Mouse (Mus musculus): ENCODE measurements at regions not wholly inside any gene's neighbourhood (a gene's known extent, or its start where the extent isn't known, plus 50 kb on each side); places are given as distances from the start of the nearest gene placed in this dataset.

DNA sequence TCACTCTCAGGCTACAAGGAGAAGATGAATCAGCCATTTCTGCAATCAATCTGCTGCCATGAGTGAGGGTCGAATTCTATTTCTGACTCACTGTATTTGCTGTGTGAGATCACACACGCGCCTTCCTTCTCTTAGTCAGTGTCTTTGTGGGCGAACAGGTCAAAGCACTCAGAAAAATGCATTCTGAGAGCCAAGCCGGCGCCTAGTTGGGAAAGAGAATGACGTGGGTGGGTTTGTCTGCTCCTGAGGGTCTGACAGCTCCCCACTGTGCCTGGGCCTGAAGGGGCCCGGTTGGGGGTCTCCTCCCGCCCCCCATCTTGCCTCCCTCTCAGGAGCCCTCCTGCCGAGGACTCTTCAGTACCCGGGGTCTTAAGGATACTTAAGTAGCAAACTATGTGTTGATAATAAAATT, 143.3 kb upstream of the Mvb12b start:
- Histone ChIP-seq H3K4me1 (ENCODE audit: control insufficient read depth, insufficient read depth, low read length) (0 out of 2 replicates have a peak, but pooled peaks cover 6% of the 10 kb centered on the region), H3K27ac (replicated peaks; ENCODE audit: low read depth, low read length) (no peak overlapping the region)
- 17% methylated on average over 10 of the region's 11 CpGs for WGBS

DNA sequence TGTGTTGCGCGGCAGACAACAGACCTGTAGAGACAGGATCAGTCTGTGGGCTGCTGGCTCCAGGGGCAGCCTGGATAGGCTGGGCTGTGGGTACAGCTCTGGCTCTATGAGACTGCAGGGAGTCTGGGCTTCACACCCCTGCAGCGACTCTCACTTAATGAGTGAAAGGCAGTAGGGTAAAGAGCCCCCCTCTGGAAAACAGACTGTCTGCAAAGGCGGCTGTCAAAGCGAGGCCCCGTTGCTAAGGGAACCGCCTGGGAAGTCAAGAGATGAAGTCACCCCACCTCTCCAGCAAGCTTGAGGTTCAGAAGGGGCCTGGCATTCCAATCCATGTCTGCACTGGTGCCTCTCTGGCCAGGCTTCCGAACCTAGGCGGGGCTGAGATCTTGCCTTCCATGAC, 139.7 kb upstream of the Mvb12b start:
- Histone ChIP-seq H3K4me3 (ENCODE audit: low read depth, low read length) (no peak overlapping the region), H3K9ac (ENCODE audit: low read depth, low read length) (no peak overlapping the region), H3K36me3 (ENCODE audit: control insufficient read depth, insufficient read depth, low read length) (no peaks in the 10 kb centered on the region), H3K27me3 (replicated peaks; ENCODE audit: control insufficient read depth, insufficient read depth, low read length) (no peaks in the 10 kb centered on the region), H3K9me3 (ENCODE audit: control insufficient read depth, low read length) (no peaks in the 10 kb centered on the region), H3K4me2 (ENCODE audit: low read depth, low read length) (no peak overlapping the region), H3K4me1 (ENCODE audit: control insufficient read depth, insufficient read depth, low read length) (0 out of 2 replicates have a peak, but pooled peaks cover 6% of the 10 kb centered on the region), H3K27ac (replicated peaks; ENCODE audit: low read depth, low read length) (no peak overlapping the region)
- ATAC-seq (ENCODE audit: low read depth), result peak; percentile 71
- WGBS, result 37% methylated on average over 9 of the region's 9 CpGs
- peak; percentile 62 for DNase-seq (ENCODE audit: low spot score)

More for the DNA sequence above, 143.3 kb upstream of the Mvb12b start:
- no peak for DNase-seq (ENCODE audit: low spot score)
- H3K9me3 ChIP-seq (ENCODE audit: control insufficient read depth, low read length), result no peaks in the 10 kb centered on the region
- H3K36me3 ChIP-seq (ENCODE audit: control insufficient read depth, insufficient read depth, low read length), result no peaks in the 10 kb centered on the region
- no peak for ATAC-seq (ENCODE audit: low read depth)
- H3K9ac ChIP-seq (ENCODE audit: low read depth, low read length), result no peak overlapping the region
- no peak overlapping the region for H3K4me3 ChIP-seq (ENCODE audit: low read depth, low read length)
- no peaks in the 10 kb centered on the region for H3K27me3 ChIP-seq (replicated peaks; ENCODE audit: control insufficient read depth, insufficient read depth, low read length)
- 0 out of 2 replicates have a peak overlapping the region, but pooled peaks have one; percentile 5 for H3K4me2 ChIP-seq (ENCODE audit: low read depth, low read length)

DNA sequence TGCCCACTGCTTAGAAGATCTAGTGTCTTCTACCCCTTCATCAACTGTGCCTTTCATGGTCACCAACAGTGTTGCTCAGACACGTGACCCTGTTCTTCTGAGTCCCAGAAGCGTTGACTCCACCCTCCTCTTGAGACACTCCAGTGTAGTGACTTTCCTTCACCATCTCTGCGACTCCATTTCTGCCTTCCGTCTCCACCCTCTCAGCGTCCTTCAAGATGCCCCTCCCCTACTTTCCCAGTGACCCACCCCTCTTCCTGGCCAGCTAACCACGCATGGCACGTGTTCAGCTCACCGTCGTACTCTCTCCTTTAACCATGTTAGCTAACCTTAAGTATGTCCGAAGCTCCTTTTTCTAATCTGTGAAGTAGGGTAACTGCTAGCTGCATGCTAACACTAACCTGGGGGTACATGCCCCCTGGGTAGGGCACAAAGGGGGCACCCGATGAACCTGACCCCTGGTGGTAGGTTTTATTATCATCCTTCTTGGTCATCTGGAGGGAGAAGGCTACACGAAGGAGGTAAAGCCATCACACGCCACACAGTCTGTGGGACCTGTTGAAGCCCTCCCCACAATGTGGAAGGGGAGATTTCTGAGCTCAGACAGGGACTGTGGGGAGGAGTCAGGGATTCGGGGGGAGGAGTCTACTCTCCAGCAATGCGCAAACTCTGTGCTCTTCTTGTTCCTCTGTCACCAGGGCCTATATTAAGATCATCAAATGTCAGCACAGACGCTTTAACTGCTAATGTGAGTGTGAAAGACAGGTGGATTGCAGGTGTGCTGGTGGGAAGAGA, 139.0 kb upstream of the Mvb12b start:
- Histone ChIP-seq H3K4me3 (ENCODE audit: low read depth, low read length) (no peak overlapping the region), H3K36me3 (ENCODE audit: control insufficient read depth, insufficient read depth, low read length) (no peaks in the 10 kb centered on the region), H3K27ac (replicated peaks; ENCODE audit: low read depth, low read length) (no peak overlapping the region), H3K27me3 (replicated peaks; ENCODE audit: control insufficient read depth, insufficient read depth, low read length) (no peaks in the 10 kb centered on the region), H3K4me2 (ENCODE audit: low read depth, low read length) (no peak overlapping the region), H3K9ac (ENCODE audit: low read depth, low read length) (no peak overlapping the region), H3K4me1 (ENCODE audit: control insufficient read depth, insufficient read depth, low read length) (0 out of 2 replicates have a peak, but pooled peaks cover 6% of the 10 kb centered on the region), H3K9me3 (ENCODE audit: control insufficient read depth, low read length) (no peaks in the 10 kb centered on the region)
- DNase-seq (ENCODE audit: low spot score) (no peak), ATAC-seq (ENCODE audit: low read depth) (peak; percentile 13; the same call in 1 of the 2 replicates)
- 73% methylated on average over 16 of the region's 16 CpGs for WGBS

DNA sequence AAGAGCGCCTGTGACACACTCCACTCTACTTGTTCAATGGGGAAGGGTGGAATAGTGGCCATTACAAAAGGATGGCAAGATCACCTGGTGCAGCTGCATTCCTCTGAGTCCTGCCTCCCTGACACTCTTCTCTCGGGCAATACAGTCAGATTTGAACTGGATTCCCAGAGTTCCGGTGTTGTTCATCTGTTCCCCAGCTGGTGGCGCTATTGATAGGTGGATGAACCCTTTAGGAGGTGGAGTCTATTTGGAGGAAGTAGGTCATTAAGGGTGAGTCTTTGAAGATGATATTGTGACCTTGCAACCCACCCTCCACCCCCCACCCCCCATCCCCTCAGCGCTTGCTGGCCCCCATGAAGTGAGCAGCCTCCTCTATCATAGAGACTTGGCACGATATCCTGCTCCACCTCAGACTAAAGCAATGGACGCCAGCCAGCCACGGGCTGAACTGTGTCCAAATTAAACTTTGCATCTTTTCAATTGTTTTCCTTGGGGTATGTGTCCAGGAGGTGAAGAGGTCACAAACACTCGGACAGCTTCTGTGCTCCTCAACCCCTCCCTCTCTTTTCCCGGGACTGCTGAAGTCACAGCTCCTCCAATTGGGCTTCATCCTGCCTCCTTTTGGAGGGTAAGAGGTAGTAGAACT, 138.1 kb upstream of the Mvb12b start:
- DNase-seq (ENCODE audit: low spot score) (no peak), ATAC-seq (ENCODE audit: low read depth) (no peak)
- Histone ChIP-seq H3K9me3 (ENCODE audit: control insufficient read depth, low read length) (0 out of 2 replicates have a peak, but pooled peaks cover 6% of the 10 kb centered on the region), H3K27me3 (replicated peaks; ENCODE audit: control insufficient read depth, insufficient read depth, low read length) (no peaks in the 10 kb centered on the region), H3K9ac (ENCODE audit: low read depth, low read length) (no peak overlapping the region), H3K4me1 (ENCODE audit: control insufficient read depth, insufficient read depth, low read length) (0 out of 2 replicates have a peak, but pooled peaks cover 2% of the 10 kb centered on the region), H3K36me3 (ENCODE audit: control insufficient read depth, insufficient read depth, low read length) (no peaks in the 10 kb centered on the region), H3K4me2 (ENCODE audit: low read depth, low read length) (no peak overlapping the region), H3K27ac (replicated peaks; ENCODE audit: low read depth, low read length) (no peak overlapping the region), H3K4me3 (ENCODE audit: low read depth, low read length) (no peak overlapping the region)
- WGBS, result 65% methylated on average over 10 of the region's 10 CpGs

DNA sequence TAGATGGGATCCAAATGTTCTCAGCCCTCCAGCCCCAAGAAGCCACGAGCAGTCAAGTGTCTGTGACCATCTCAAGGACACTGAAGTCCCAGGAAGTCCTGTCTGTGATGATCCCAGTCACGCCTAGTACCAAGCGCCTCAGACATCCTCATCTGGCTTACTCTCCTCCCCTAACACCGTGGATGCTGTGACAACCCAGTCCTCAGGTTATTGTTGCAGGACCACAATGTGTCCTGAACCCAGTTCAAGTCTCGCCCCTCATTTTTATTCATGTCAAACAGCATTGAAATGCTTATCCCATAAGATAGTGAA, 129.4 kb upstream of the Mvb12b start:
- Histone ChIP-seq H3K27me3 (replicated peaks; ENCODE audit: control insufficient read depth, insufficient read depth, low read length) (no peaks in the 10 kb centered on the region), H3K27ac (replicated peaks; ENCODE audit: low read depth, low read length) (no peak overlapping the region), H3K4me1 (ENCODE audit: control insufficient read depth, insufficient read depth, low read length) (peaks cover 7% of the 10 kb centered on the region), H3K4me2 (ENCODE audit: low read depth, low read length) (no peak overlapping the region), H3K4me3 (ENCODE audit: low read depth, low read length) (no peak overlapping the region), H3K9ac (ENCODE audit: low read depth, low read length) (no peak overlapping the region), H3K36me3 (ENCODE audit: control insufficient read depth, insufficient read depth, low read length) (no peaks in the 10 kb centered on the region), H3K9me3 (ENCODE audit: control insufficient read depth, low read length) (0 out of 2 replicates have a peak, but pooled peaks cover 6% of the 10 kb centered on the region)
- no peak for ATAC-seq (ENCODE audit: low read depth)
- no peak for DNase-seq (ENCODE audit: low spot score)
- WGBS, result 68% methylated on average over 5 of the region's 5 CpGs

DNA sequence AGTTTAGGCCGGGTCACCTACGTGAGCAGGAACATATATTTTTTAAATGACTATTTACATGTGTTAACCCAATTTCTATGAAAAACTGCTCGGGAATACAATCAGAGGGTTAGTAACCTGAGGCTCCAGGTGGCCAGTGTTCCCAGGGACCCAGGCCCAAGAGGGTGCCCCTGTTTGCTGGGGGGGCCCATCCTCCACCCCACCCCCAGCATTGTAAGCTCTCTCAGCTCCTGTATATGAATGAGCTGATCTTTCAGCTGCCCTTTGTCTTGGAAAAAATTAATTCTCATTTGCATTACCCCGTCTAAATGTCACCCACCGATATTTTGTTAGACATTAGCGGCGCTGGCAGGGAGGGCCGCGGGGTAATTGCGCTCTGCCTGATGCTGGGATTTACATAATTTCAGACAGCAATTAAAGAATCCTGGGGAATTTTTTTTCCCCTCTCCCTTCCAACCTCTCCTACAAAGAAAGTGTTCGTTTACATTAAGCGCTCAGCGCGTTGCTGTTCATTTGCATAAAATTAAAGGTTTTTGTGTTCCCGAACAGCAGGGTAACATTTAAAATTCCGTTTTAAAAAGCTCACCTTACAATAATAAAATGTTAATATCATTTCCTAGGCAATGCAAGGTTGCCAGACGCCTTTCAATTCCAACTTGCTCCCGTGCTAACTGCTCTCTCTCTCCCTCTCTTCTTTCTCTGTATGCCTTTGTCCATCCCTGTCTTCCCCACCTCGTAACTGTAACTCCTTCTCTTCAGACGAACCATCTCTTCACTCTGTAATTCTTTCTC, 128.8 kb upstream of the Mvb12b start:
- H3K36me3 ChIP-seq (ENCODE audit: control insufficient read depth, insufficient read depth, low read length), result no peaks in the 10 kb centered on the region
- WGBS, result 44% methylated on average over 19 of the region's 20 CpGs
- ATAC-seq (ENCODE audit: low read depth) (no peak), DNase-seq (ENCODE audit: low spot score) (no peak)
- peaks cover 7% of the 10 kb centered on the region for H3K4me1 ChIP-seq (ENCODE audit: control insufficient read depth, insufficient read depth, low read length)
- H3K9me3 ChIP-seq (ENCODE audit: control insufficient read depth, low read length), result 0 out of 2 replicates have a peak, but pooled peaks cover 5% of the 10 kb centered on the region
- H3K4me3 ChIP-seq (ENCODE audit: low read depth, low read length), result no peak overlapping the region
- H3K27ac ChIP-seq (replicated peaks; ENCODE audit: low read depth, low read length), result no peak overlapping the region
- H3K9ac ChIP-seq (ENCODE audit: low read depth, low read length), result no peak overlapping the region
- H3K27me3 ChIP-seq (replicated peaks; ENCODE audit: control insufficient read depth, insufficient read depth, low read length), result no peaks in the 10 kb centered on the region
- no peak overlapping the region for H3K4me2 ChIP-seq (ENCODE audit: low read depth, low read length)

DNA sequence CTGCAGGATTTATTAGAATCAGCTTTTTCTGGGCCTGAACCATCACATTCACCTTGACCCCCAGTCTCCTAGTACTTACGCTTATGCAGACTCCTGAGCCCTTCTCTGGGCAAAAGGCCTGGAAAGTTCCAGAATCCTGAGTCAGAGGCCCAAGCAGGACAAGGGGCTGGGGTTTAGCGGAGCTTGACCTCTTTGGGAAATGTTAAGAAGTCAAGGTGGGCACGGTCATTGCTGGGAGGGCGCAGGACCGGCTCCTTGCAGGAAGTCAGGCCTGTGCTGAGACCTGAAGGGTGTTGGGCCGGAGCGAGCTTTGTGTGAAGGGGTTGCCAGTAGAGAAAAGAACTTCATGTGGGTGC, 127.9 kb upstream of the Mvb12b start:
- peak overlapping the region; percentile 44; the same call in 1 of the 2 replicates for H3K27ac ChIP-seq (replicated peaks; ENCODE audit: low read depth, low read length)
- no peaks in the 10 kb centered on the region for H3K27me3 ChIP-seq (replicated peaks; ENCODE audit: control insufficient read depth, insufficient read depth, low read length)
- peaks cover 7% of the 10 kb centered on the region for H3K4me1 ChIP-seq (ENCODE audit: control insufficient read depth, insufficient read depth, low read length)
- WGBS, result 84% methylated on average over 7 of the region's 7 CpGs
- H3K9ac ChIP-seq (ENCODE audit: low read depth, low read length), result no peak overlapping the region
- DNase-seq (ENCODE audit: low spot score) (no peak), ATAC-seq (ENCODE audit: low read depth) (no peak)
- no peaks in the 10 kb centered on the region for H3K36me3 ChIP-seq (ENCODE audit: control insufficient read depth, insufficient read depth, low read length)
- H3K4me2 ChIP-seq (ENCODE audit: low read depth, low read length), result no peak overlapping the region
- no peak overlapping the region for H3K4me3 ChIP-seq (ENCODE audit: low read depth, low read length)
- H3K9me3 ChIP-seq (ENCODE audit: control insufficient read depth, low read length), result no peaks in the 10 kb centered on the region

DNA sequence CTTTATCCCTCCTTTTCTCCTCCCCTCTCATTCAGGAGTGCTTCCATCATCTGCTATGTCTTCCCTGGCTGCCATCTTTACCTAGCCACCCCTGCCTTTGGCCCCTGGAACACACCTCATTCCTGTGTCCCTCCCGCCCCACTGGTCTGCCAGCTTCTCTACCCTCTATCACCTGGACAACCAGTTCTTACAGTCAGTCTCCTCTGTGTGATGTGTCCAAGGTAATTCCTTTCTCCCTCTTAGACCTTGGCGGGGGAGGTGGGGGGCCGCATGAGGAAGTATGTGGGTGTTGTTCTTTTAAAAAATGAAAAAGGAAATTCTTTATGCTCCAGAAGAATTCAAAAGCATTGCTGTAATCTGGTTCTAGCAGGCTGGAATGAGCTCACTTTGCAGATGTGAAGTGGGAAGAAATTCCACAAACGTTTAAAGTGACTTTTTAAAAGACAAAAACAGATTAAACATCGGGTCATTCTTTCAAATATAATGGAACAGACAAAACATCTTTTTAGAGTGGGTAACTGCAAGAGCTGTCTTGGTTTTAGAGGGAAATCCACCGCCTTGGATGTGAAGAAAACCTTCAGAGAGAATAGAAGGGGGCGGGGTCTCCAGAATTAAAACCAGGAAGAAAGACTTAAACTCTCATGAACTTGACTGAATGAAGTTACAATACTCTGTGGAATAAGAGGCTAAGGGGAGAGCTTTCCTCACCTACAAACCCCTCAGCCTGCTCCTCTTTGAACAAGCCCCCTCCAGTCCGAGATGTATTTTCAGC, 127.3 kb upstream of the Mvb12b start:
- DNase-seq (ENCODE audit: low spot score) (peak; percentile 53), ATAC-seq (ENCODE audit: low read depth) (peak; percentile 77)
- H3K4me2 ChIP-seq (ENCODE audit: low read depth, low read length), result no peak overlapping the region
- no peaks in the 10 kb centered on the region for H3K36me3 ChIP-seq (ENCODE audit: control insufficient read depth, insufficient read depth, low read length)
- WGBS, result 55% methylated on average over 8 of the region's 8 CpGs
- no peaks in the 10 kb centered on the region for H3K27me3 ChIP-seq (replicated peaks; ENCODE audit: control insufficient read depth, insufficient read depth, low read length)
- H3K9me3 ChIP-seq (ENCODE audit: control insufficient read depth, low read length), result no peaks in the 10 kb centered on the region
- no peak overlapping the region for H3K4me3 ChIP-seq (ENCODE audit: low read depth, low read length)
- H3K9ac ChIP-seq (ENCODE audit: low read depth, low read length), result no peak overlapping the region
- H3K27ac ChIP-seq (replicated peaks; ENCODE audit: low read depth, low read length), result peak overlapping the region; percentile 44; the same call in 1 of the 2 replicates
- peaks cover 7% of the 10 kb centered on the region for H3K4me1 ChIP-seq (ENCODE audit: control insufficient read depth, insufficient read depth, low read length)
